Mouse (Mus musculus): ENCODE data around the gene Ralbp1.

Gene Ralbp1

DNA sequence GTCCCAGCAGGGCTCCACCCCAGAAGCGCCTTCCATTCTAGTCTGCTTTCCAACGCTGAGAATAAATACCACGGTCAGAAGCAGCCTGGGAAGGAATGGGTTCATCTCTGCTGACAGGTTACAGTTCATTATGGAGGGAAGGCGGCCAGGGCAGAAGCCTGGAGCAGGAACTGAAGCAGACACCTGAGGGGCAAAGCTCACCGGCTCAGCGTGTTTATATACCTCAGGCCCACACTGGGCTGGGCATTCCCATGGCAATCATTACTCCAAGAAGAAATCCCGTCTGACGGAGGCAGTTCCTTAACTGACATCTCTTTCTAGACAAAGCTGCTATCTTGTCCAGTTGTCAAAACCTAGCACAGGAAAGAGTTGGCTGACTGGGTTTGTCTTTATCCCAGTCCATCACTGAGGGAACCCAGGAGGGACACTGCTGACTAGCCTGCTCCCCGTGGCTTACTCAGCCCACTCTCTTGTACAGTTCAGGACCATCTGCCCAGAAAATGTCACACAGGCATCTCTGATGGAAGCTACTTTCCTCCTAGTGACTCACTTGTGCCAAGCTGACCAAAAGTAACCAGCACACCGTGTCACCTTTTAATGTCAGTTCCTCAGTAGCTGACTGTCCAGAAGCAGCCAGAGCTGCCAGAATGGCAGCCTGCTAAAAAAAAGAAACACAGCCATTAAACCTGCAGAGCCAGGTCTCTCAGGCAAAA is 42.8 kb downstream of the Ralbp1 start:
- ChIA-PET POLR2A (interaction anchor here in 2 of 4 experiments (0.9 to 3.7 kb wide), 15 partner anchors 8 to 269 kb away, joined by 3 to 18 read pairs (median 4); partner anchors contain the start of gene Washc1 (in 1 of the 2)), CTCF (interaction anchor here (0.6 to 2.9 kb wide), 6 partner anchors 10 to 215 kb away, joined by 3 to 8 read pairs (median 4); no protein-coding TSS in a partner anchor)

DNA sequence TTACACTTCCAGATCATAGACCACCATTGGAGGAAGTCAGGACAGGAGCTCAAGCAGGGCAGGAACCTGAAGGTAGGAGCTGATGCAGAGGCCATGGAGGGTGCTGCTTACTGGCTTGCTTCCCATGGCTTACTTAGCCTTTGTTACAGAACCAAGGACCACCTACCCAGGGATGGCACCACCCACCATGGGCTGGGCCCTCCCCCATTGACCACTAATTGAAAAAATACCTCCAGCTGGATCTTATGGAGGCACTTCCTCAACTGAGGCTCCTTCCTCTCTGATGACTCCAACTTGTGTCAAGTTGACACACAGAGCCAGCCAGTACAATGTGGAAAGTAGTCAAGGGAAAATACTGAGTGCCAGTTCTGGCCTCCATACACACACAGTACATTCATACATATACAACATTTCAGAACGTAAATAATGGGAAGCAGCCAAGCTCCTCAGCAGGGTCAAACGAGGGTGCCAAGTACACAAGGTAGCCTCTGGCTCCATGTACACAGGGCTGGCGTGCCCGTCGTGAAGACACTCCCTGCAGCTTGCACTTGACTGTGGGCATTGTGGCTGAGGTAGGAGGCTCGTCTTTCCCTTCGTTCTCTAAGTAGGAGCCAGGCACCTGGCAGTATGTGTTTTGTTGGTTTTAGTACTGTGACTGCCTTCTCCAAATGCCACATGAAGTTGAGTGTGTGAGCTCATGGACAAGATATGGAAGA is 45.9 kb downstream of the Ralbp1 start:
- ChIA-PET CTCF (interaction anchor here in 2 of 4 experiments (0.6 to 0.9 kb wide), 2 partner anchors 26 to 217 kb away, joined by 3 to 7 read pairs; no protein-coding TSS in a partner anchor), POLR2A (interaction anchor here in 3 of 4 experiments (0.8 to 1.8 kb wide), 11 partner anchors 8 to 238 kb away, joined by 3 to 7 read pairs (median 3); no protein-coding TSS in a partner anchor)

DNA sequence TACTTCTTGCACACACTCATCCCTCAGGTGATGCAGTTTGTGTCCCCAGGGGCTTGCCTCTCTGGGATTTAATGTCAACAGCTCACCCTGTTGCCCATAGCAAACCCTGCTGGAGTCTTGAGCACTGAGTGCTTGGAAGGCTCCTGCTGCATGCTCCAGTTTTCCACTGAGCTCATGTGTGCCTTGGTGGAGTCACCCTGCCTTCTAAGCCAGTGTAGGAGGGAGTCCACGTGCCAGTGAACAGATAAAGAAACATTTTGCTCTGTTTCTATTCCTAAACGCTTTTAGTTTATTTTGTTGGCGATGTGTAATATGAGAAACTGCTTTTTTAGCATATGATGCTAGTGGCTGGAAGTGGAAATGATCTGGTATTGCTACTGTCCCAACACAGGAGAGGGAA is 48.9 kb downstream of the Ralbp1 start:
- ChIA-PET CTCF (no interaction called here), POLR2A (interaction anchor here in 3 of 4 experiments (0.6 to 1.2 kb wide), 7 partner anchors 8 to 223 kb away, joined by 3 to 4 read pairs (median 3); partner anchors contain the start of gene Vapa (in 1 of the 3))

DNA sequence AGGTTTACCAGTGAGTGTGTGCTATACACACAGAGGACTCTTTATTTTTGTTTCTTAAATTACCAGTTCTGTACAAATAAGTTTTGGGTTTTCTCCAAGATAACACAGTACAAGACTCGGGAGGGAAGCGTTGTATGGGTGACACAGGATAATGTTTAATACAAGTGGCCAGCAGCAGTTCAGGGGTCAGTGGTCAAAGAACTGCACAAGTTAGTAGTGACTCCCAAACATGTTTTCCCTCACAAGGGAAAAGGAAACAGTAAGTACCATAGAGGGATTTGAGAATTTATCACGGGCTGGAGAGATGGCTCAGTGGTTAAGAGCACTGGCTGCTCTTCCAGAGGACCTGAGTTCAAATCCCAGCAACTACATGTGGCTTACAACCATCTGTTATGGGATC is 51.7 kb downstream of the Ralbp1 start:
- CTCF ChIA-PET, result no interaction called here
- POLR2A ChIA-PET, result no interaction called here

DNA sequence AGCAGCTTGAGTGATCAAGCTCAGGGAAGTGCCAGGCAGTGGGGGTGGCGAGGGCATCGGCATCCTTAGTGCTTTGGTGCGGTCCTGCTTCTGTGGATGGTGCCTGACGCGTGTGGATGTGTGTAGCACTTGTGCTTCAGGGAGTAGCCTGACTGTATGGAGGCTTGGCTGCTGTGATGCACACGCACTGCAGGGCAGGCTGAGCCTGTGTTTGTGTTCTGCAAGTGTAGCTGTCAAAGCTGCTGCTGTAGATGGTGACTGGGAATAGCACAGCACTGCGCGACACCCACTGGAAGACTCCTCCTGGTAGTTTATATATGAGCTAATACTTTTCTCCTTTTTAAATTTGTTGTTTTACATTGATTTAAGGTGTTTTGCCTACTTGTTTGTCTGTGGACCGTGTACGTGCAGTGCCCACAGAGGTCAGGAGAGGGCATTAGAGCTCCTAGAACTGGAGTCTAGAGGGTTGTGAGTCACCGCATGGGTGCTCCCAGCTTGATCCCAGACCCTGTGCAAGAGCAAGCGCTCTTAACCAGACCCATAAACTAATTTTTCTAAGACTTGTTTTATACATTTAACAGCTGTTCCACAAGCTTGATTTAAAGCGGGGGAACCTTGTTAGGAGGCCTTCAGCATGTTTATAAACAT is 55.3 kb downstream of the Ralbp1 start:
- CTCF ChIA-PET, result interaction anchor here in 2 of 4 experiments (0.7 to 1.5 kb wide), 3 partner anchors 14 to 22 kb away, joined by 3 to 5 read pairs (median 3); no protein-coding TSS in a partner anchor
- POLR2A ChIA-PET, result interaction anchor here in 2 of 4 experiments (0.9 to 2.4 kb wide), 5 partner anchors 10 to 278 kb away, joined by 3 to 7 read pairs (median 4); no protein-coding TSS in a partner anchor

DNA sequence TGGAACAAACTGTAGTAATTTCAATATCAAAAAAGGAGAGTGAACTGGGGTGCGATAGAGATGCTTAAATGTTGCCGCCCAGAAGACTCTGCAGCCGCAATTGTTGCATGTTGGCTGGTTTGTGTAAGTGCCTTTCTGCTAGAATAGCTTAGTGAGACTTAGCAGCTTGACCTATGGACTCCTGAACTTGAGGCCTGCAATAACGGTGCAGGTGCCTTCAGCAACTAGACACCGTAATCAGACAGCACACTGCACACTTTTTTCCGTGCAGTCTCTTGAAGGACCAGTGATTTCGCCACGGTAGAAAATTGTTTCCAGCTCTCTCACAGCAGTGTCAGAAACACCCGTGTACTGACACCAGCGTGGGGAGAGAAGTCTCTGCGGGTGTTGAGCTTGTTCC is 56.6 kb downstream of the Ralbp1 start:
- POLR2A ChIA-PET, result interaction anchor here in 2 of 4 experiments (0.5 to 2.4 kb wide), 9 partner anchors 10 to 295 kb away, joined by 3 to 7 read pairs (median 4); no protein-coding TSS in a partner anchor
- CTCF ChIA-PET, result interaction anchor here in 1 of 4 experiments (1.4 kb wide), 1 partner anchor 23 kb away, joined by 3 read pairs; no protein-coding TSS in a partner anchor

DNA sequence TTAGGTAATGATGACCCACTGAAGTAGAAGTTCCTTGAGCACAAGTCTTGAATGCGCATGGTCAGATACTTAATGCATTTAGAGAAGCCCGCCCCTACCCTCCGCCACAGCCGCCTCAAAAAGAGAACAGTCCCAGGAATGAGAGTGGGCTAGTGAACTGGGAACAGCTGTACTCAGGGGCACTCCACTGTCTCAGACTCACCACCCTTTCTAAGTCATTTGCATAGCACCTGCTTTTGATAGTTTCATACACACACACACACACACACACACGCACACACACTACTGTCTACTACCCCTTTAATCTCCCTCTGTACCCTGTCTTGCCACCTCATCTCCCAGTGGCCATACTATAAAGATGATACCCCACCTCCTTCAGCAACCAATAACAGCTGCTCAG is 57.7 kb downstream of the Ralbp1 start:
- ChIA-PET POLR2A (interaction anchor here in 1 of 4 experiments (0.5 to 2.2 kb wide), 6 partner anchors 12 to 213 kb away, joined by 3 to 6 read pairs (median 4); no protein-coding TSS in a partner anchor), CTCF (interaction anchor here in 1 of 4 experiments (1.4 kb wide), 1 partner anchor 24 kb away, joined by 3 read pairs; no protein-coding TSS in a partner anchor)

DNA sequence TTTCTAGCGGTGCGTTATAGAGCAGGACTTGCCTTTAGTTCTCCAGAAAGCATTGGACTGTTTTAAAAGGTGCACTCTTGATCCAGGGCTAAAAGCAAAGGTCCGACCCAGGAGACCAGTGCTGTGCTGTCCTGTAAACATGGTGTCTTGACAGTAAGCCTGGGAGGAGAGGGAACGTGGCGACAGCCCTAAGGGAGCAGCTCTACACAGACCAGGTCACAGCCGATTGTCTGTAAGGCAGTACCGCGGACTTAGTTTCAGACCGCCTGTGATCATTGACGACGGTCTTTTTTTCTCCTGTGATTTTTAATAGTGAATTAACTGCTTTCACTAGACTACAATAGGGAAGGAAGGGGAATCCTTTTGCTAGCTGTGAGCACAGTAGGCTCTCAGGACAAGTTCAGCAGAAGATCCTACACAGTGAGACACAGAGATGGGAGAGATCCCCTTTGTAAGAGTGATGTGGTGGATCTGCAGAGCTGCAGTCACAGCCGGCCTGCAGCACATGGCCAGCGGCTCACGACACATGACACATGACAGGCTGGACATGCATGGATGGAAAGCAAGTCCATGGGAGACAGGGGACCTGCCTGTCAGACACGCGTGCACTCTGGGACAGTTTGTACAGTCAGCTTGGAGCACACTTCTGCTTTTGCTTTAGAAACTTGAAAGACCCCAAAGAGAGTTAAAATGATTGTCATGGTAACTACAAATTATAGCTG is 58.3 kb downstream of the Ralbp1 start:
- ChIA-PET CTCF (interaction anchor here in 1 of 4 experiments (0.9 kb wide), 1 partner anchor 37 kb away, joined by 4 read pairs; no protein-coding TSS in a partner anchor), POLR2A (interaction anchor here in 1 of 4 experiments (1.1 to 2.2 kb wide), 3 partner anchors 12 to 213 kb away, joined by 3 to 6 read pairs (median 3); no protein-coding TSS in a partner anchor)

DNA sequence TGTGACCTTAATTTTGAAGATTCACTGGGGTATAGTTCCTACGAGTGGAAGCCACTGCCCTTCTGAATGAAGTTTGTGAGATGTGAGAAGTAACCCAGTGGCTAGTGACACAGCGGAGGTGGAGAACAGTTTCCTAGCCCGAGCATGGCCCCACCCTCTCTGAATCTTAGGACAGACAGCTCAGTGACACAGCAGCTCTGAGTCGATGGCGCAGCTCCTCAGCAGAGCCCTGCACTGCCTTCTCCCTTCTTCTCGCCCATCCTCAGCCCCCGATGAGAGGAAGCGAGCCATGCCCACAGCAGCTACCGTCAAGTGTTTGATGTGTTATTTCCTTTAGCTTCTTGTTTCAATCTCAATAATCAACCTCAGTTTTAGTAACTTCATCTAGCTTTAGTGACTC is 59.3 kb downstream of the Ralbp1 start:
- ChIA-PET CTCF (interaction anchor here in 2 of 4 experiments (0.9 to 1.0 kb wide), 2 partner anchors 38 to 258 kb away, joined by 4 read pairs; no protein-coding TSS in a partner anchor), POLR2A (interaction anchor here in 2 of 4 experiments (0.5 to 2.0 kb wide), 3 partner anchors 17 to 297 kb away, joined by 3 to 5 read pairs (median 3); partner anchors contain the start of gene Ddx11 (in 1 of the 2))

DNA sequence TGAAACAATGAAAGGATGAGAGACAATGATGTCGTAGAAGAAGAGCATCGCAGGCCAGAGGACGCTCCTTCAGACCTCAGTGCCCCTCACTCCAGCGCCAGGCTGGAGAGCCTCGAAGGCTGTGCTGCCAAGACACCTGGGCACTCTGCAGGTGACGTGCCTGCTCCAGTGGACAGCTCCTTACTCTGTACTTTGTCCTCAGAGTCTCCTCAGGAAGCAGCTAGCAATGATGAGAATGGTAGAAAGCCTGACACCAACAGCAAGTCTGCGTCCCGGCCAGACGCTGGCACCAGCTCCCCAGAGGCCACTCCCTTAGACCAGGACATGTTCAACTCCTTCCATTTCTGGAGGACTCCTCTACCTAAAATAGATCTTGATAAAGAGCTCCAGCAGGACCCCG is 61.4 kb downstream of the Ralbp1 start:
- ChIA-PET POLR2A (interaction anchor here in 2 of 4 experiments (0.6 to 1.6 kb wide), 4 partner anchors 11 to 46 kb away, joined by 3 to 4 read pairs (median 3); no protein-coding TSS in a partner anchor), CTCF (interaction anchor here in 1 of 4 experiments (1.2 kb wide), 1 partner anchor 28 kb away, joined by 3 read pairs; no protein-coding TSS in a partner anchor)

DNA sequence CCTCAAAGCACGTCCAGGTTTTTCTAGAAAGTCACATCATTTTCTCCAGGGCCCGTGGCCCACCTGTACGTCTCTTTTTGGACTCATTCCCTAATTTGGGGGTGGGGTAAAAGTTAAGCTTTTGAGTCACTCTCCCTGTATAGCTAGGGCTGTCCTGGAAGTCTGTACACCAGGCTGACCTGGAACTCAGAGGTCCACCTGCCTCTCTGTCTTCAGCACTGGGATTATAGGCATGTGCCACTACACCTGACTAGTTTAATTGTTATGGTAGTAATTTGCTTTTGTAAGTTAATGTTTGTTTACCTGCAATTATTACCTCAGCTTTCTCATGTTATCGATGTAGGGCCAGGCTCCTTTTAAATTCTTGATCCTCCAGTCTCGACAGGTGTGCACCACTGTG is 63.2 kb downstream of the Ralbp1 start:
- ChIA-PET CTCF (interaction anchor here in 2 of 4 experiments (0.6 to 1.6 kb wide), 5 partner anchors 9 to 401 kb away, joined by 3 to 5 read pairs (median 3); no protein-coding TSS in a partner anchor), POLR2A (interaction anchor here in 1 of 4 experiments (1.1 to 1.4 kb wide), 3 partner anchors 15 to 32 kb away, joined by 3 to 4 read pairs (median 3); no protein-coding TSS in a partner anchor)

DNA sequence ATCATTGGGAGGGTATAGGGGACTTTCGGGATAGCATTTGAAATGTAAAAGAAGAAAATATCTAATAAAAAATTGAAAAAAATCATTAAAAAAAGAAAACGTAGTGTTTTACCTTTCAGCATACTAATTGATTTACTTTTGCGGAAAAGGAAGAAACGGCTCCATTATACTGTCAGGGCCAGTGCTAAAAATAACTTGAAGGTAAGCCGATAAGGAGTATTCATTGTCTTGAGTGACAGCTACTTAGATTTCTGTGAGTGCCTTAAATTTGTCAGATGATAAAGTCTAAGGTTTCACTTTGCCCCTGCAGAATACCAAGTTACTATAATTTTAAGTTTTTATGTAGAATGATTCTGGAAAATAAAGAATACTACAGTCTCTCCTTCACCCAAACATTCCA is 65.4 kb downstream of the Ralbp1 start:
- CTCF ChIA-PET, result no interaction called here
- POLR2A ChIA-PET, result interaction anchor here in 1 of 4 experiments (0.6 to 1.2 kb wide), 3 partner anchors 34 to 207 kb away, joined by 3 read pairs; partner anchors contain the start of gene Vapa

DNA sequence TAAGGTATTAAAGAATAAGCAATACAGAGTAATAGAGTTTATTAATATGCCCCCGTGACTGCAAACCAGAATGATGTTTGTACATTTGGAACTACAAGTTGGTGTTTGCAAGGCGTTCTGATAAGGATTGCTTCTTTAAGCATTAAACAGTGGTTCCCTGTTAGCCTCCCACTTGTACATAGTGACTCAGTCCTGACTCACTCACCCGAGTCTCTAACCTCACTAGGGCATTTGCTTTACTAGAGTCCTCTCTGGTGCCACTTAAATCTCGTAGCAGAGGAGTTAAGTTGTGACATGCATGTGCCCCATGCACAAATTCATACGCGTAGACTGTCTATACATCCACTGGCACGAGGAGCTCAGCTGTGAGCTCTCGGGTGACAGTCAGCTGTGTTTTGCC is 71.8 kb downstream of the Ralbp1 start:
- CTCF ChIA-PET, result interaction anchor here in 1 of 4 experiments (0.6 kb wide), 1 partner anchor 25 kb away, joined by 3 read pairs; no protein-coding TSS in a partner anchor
- POLR2A ChIA-PET, result no interaction called here

DNA sequence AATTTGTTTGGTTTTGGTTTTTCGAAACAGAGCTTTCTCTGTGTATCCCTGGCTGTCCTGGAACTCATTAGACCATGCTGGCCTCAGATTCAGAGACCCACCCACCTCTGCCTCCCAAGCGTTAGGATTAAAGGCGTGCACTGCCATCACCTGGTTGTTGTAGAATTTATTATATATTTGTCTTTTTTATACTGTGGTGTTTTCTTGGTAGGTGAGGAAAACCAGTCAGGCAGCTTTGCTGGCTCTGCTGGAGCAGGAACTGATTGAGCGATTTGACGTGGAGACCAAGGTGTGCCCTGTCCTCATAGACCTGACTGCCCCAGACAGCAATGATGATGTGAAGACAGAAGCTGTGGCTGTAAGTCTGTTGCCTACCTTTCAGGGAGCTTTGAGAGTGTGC is 74.6 kb downstream of the Ralbp1 start:
- POLR2A ChIA-PET, result interaction anchor here in 2 of 4 experiments (0.8 to 1.5 kb wide), 3 partner anchors 10 to 198 kb away, joined by 3 to 4 read pairs (median 3); partner anchors contain the start of gene Vapa (in 1 of the 2)

DNA sequence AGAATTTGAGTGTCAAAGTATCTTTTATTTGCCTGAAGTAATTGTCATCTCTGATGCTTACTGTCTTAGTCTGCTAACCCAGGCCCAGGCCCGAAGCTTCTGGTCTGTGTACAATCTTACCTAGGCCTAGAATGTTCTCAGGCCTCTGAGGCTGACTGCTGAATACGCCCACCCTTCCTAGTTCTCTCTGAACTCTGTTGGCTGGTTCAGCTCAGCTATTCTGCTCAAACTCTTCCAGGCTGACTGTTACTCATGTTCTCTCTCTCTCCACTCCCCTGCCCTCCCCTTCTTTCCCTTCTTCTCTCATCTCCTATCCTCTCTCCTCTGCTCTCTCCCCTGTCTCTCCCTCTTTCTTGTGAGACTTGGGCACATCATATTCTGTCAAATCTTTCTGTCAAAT is 79.2 kb downstream of the Ralbp1 start:
- ChIA-PET CTCF (interaction anchor here in 1 of 4 experiments (0.7 kb wide), 1 partner anchor 54 kb away, joined by 3 read pairs; no protein-coding TSS in a partner anchor), POLR2A (interaction anchor here in 2 of 4 experiments (0.7 to 1.3 kb wide), 5 partner anchors 12 to 68 kb away, joined by 3 read pairs; no protein-coding TSS in a partner anchor)

More for the DNA sequence above, 74.6 kb downstream of the Ralbp1 start:
- CTCF ChIA-PET, result interaction anchor here in 1 of 4 experiments (1.1 kb wide), 1 partner anchor 326 kb away, joined by 3 read pairs; no protein-coding TSS in a partner anchor

DNA sequence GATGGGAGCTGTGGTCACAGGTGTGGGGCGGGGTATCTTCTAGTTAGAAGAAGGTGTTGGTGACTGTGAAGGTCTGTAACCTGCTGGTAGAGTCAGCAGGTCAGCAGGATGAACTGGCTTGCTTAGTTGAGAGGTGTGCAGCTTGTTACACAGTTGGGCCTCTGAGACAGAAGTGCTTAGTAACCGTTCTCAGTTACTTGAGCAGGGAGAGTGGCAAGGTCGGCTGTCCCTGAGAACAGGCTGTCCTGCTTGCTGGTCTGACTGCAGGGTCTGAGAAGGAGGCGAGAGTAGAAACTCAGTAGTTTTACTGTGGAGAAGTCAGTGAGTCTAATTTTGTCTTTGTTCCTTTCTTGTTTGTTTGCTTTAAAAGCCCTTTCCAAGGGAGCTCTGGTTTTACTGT is 79.6 kb downstream of the Ralbp1 start:
- POLR2A ChIA-PET, result interaction anchor here in 2 of 4 experiments (0.9 to 1.3 kb wide), 3 partner anchors 11 to 68 kb away, joined by 3 read pairs; no protein-coding TSS in a partner anchor
- CTCF ChIA-PET, result interaction anchor here in 1 of 4 experiments (0.7 kb wide), 1 partner anchor 54 kb away, joined by 3 read pairs; no protein-coding TSS in a partner anchor

DNA sequence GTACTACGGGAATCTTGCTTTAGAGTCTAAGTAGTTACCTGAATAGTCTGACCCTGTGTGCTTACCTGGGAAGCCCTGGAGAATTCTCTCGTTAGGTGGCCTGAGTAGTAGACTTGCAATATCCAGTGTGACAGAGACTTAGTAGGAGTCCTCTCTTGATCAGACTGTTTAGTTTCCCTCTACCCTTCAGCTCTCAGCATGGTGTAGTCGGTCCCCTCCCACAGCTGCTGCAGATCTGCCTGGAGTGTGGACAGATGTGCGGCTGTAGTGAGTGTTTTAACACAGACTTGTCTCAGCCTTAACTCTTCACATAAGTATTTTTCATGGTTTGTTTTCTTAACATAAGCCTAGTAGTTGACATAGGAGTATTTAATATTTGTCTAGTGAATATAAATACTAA is 83.6 kb downstream of the Ralbp1 start:
- POLR2A ChIA-PET, result interaction anchor here in 3 of 4 experiments (0.5 to 2.3 kb wide), 5 partner anchors 10 to 1526 kb away, joined by 4 to 13 read pairs (median 5); no protein-coding TSS in a partner anchor
- CTCF ChIA-PET, result interaction anchor here in 2 of 4 experiments (0.6 to 1.1 kb wide), 2 partner anchors 61 to 228 kb away, joined by 3 to 4 read pairs; no protein-coding TSS in a partner anchor

Measured in embryonic stem cell, embryonic (primary cell).